Mouse (Mus musculus): ENCODE results near the gene Plekhm1.
A peak's percentile ranks its signal among the peaks of the same experiment; 100 is the strongest.

Gene Plekhm1

GRCm38 (mm10) chr11:103394025-103394424, 18.5 kb downstream of the Plekhm1 start:
- DNase-seq (ENCODE audit: low spot score) = no peak

GRCm38 (mm10) chr11:103387870-103388526, 24.5 kb downstream of the Plekhm1 start:
- peak; percentile 42 for DNase-seq (ENCODE audit: low spot score)

- no peak for DNase-seq (ENCODE audit: low spot score)
Measured at GRCm38 (mm10) chr11:103386827-103387226, 25.7 kb downstream of the Plekhm1 start.

- DNase-seq (ENCODE audit: low spot score) = no peak
Measured at GRCm38 (mm10) chr11:103381956-103382613, 30.4 kb downstream of the Plekhm1 start.

GRCm38 (mm10) chr11:103381505-103381904, 31.0 kb downstream of the Plekhm1 start:
- DNase-seq (ENCODE audit: low spot score) = no peak

GRCm38 (mm10) chr11:103380460-103380859, 32.0 kb downstream of the Plekhm1 start:
- no peak for DNase-seq (ENCODE audit: low spot score)

- DNase-seq (ENCODE audit: low spot score) = no peak
Measured at GRCm38 (mm10) chr11:103378341-103378740, 34.1 kb downstream of the Plekhm1 start.

GRCm38 (mm10) chr11:103375772-103376171, 36.7 kb downstream of the Plekhm1 start:
- DNase-seq (ENCODE audit: low spot score) = no peak

GRCm38 (mm10) chr11:103375258-103375657, 37.2 kb downstream of the Plekhm1 start:
- DNase-seq (ENCODE audit: low spot score) = no peak

GRCm38 (mm10) chr11:103373922-103374321, 38.6 kb downstream of the Plekhm1 start:
- no peak for DNase-seq (ENCODE audit: low spot score)

- no peak for DNase-seq (ENCODE audit: low spot score)
Measured at GRCm38 (mm10) chr11:103372561-103372960, 39.9 kb downstream of the Plekhm1 start.

- DNase-seq (ENCODE audit: low spot score) = no peak
Measured at GRCm38 (mm10) chr11:103372068-103372467, 40.4 kb downstream of the Plekhm1 start.

- DNase-seq (ENCODE audit: low spot score) = no peak
Measured at GRCm38 (mm10) chr11:103371222-103371539, 41.3 kb downstream of the Plekhm1 start.

GRCm38 (mm10) chr11:103370397-103371221, 41.9 kb downstream of the Plekhm1 start:
- no peak for DNase-seq (ENCODE audit: low spot score)

- DNase-seq (ENCODE audit: low spot score) = no peak
Measured at GRCm38 (mm10) chr11:103365530-103365929, 47.0 kb downstream of the Plekhm1 start.

GRCm38 (mm10) chr11:103365022-103365421, 47.5 kb downstream of the Plekhm1 start:
- DNase-seq (ENCODE audit: low spot score) = no peak

GRCm38 (mm10) chr11:103364335-103364734, 48.2 kb downstream of the Plekhm1 start:
- DNase-seq (ENCODE audit: low spot score) = no peak

- peak; percentile 78 for DNase-seq (ENCODE audit: low spot score)
Measured at GRCm38 (mm10) chr11:103363214-103364148, 49.0 kb downstream of the Plekhm1 start, which contains the start of gene Arhgap27. Gene Arhgap27 (minus strand): TSS chr11:103363692.

- DNase-seq (ENCODE audit: low spot score) = peak; percentile 43
Measured at GRCm38 (mm10) chr11:103362521-103363181, 49.8 kb downstream of the Plekhm1 start.

GRCm38 (mm10) chr11:103362054-103362432, 50.4 kb downstream of the Plekhm1 start:
- peak; percentile 65 for DNase-seq (ENCODE audit: low spot score)

GRCm38 (mm10) chr11:103361396-103362053, 51.0 kb downstream of the Plekhm1 start:
- DNase-seq (ENCODE audit: low spot score) = peak; percentile 56

Measured in yolk sac, embryonic 10.5 days (tissue).